Mouse (Mus musculus): ENCODE measurements around the gene Bag5. TPM values are rescaled to one million over a fixed set of nuclear protein-coding genes. Genes with fewer than 3 reads are reported as not detected.

Bag5 gene
- total and polyA plus RNA-seq, 3 experiments, result 24.1 to 27.9 (median 25.6) TPM

DNA sequence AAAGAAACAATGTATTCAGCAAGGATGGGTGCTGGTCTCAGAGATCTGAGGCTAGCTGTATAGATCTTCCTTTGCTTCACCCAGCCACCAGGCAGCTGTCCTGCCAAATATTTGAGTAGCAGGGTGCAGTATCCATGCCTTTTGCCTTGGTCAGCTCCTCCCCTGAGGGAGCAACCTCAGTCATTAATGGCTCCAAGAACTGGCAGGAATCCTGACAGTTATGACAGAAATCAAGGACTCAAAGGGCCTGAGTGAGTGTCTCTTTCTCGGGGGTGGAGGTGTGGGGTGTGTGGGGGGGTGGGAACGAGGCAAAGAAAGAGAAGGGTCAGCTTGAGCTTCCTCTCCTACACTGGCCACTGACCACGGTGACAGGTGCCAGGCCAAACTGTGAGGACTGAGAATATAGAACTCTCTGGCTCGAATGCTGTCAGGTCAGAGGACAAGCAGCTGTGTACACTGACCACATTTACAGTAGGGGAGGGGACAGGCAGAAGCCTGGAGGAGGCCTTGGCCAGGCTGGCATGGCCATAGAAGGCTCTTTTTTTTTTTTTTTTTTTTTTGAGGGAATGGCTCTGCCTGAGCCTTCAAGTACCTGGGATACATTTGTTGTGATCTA, 43.1 kb upstream of the Bag5 start:
- H3K27me3 ChIP-seq (replicated peaks), result peaks cover 18% of the 10 kb centered on the region
- peaks cover 20% of the 10 kb centered on the region for H3K79me2 ChIP-seq (replicated peaks; ENCODE audit: control insufficient read depth, extremely low read depth, insufficient read depth, poor library complexity, severe bottlenecking)
- H3K27ac ChIP-seq (ENCODE audit: insufficient read depth, low read depth), result no peak overlapping the region
- H3K4me3 ChIP-seq (replicated peaks in 1 of 3; ENCODE audit: low read depth in 2 of 3, low read length in 2 of 3, poor library complexity in 1 of 3), result no peak overlapping the region
- TF ChIP-seq E2F4 (IDR thresholded peaks at IDR 0.05; ENCODE audit: insufficient replicate concordance, low read depth, low read length), result no peak
- TF ChIP-seq GABPA (IDR thresholded peaks at IDR 0.05; ENCODE audit: insufficient replicate concordance, low read depth, low read length), result no peak
- TF ChIP-seq MXI1 (IDR thresholded peaks at IDR 0.05; ENCODE audit: low read depth, low read length), result no peak
- TF ChIP-seq KAT2A (IDR thresholded peaks at IDR 0.05; ENCODE audit: insufficient replicate concordance, low read length), result no peak
- no peak for TF ChIP-seq NELFE (IDR thresholded peaks at IDR 0.05; ENCODE audit: low read depth, low read length)
- TF ChIP-seq TCF12 (IDR thresholded peaks at IDR 0.05; ENCODE audit: low read depth, low read length), result no peak
- no peak for TF ChIP-seq MEF2A (IDR thresholded peaks at IDR 0.05; ENCODE audit: borderline replicate concordance, low read depth, low read length)
- no peak for TF ChIP-seq USF2 (conservative IDR thresholded peaks at IDR 0.05; ENCODE audit: low read depth, low read length)
- no peak for TF ChIP-seq UBTF (IDR thresholded peaks at IDR 0.05; ENCODE audit: low read depth, low read length)
- TF ChIP-seq PAX5 (IDR thresholded peaks at IDR 0.05; ENCODE audit: low read length), result no peak
- TF ChIP-seq CHD1 (IDR thresholded peaks at IDR 0.05; ENCODE audit: low read depth, low read length), result no peak
- no peak for TF ChIP-seq EP300 (IDR thresholded peaks at IDR 0.05; ENCODE audit: low read length)
- no peak for TF ChIP-seq MYC (IDR thresholded peaks at IDR 0.05; ENCODE audit: low read depth, low read length)
- TF ChIP-seq IRF4 (IDR thresholded peaks at IDR 0.05; ENCODE audit: low read depth, low read length), result no peak
- TF ChIP-seq ZMIZ1 (IDR thresholded peaks at IDR 0.05; ENCODE audit: low read depth, low read length), result no peak
- no peak for TF ChIP-seq MAFK (IDR thresholded peaks at IDR 0.05; ENCODE audit: insufficient replicate concordance, low read length)
- TF ChIP-seq HCFC1 (IDR thresholded peaks at IDR 0.05; ENCODE audit: low read depth, low read length), result no peak
- TF ChIP-seq ZC3H11A (IDR thresholded peaks at IDR 0.05; ENCODE audit: low read depth, low read length), result no peak
- no peak for TF ChIP-seq BHLHE40 (IDR thresholded peaks at IDR 0.05; ENCODE audit: low read depth, low read length)
- dilution Hi-C loops (cut with MboI; ENCODE audit: extremely low pct_ligation_motif_present, extremely low pct_unique_long_range_greater_than_20kb, low sequenced_read_pairs) (no loop called here), in situ Hi-C loops (cut with MboI; ENCODE audit: low pct_ligation_motif_present, low pct_unique_long_range_greater_than_20kb, low sequenced_read_pairs) (no loop called here)
- peaks cover 4% of the 10 kb centered on the region for H3K9me3 ChIP-seq (replicated peaks; ENCODE audit: low read length)
- peaks cover 0 to 4% of the 10 kb centered on the region in 2 experiments for H3K36me3 ChIP-seq (replicated peaks in 1 of 2; ENCODE audit: control insufficient read depth in 1 of 2, insufficient read depth in 1 of 2, low read length in 1 of 2)
- H3K9ac ChIP-seq (ENCODE audit: insufficient read depth, low read depth), result no peak overlapping the region
- peaks cover 7 to 18% of the 10 kb centered on the region in 2 experiments for H3K4me1 ChIP-seq (ENCODE audit: control insufficient read depth in 1 of 2, insufficient read depth in 2 of 2)
- no peak overlapping the region for H3K4me2 ChIP-seq (ENCODE audit: insufficient read depth, low read depth, poor library complexity, severe bottlenecking)
- no peak for DNase-seq (ENCODE audit: extremely low read depth)

DNA sequence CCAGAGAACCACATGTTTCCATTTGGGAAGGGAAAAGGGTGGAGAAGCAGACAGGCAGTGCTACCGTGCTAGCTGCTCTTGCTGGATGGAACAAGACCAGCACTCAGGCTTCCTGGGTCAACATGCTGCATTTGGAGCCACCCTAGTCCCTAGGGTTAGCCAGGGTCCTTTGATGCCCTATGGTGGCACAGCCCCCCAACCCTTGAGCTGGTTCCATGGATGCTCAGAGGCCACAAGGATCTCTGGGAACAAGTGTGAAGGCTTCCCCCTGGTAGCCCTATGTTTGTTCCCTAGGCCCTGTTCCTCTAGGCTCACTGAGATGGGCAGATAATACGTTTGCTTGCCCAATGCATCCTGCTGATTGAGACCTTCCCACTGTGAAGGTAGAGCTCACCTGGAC, 42.2 kb upstream of the Bag5 start:
- TF ChIP-seq UBTF (IDR thresholded peaks at IDR 0.05; ENCODE audit: low read depth, low read length) (no peak), CTCF (conservative IDR thresholded peaks at IDR 0.05 in 1 of 2, IDR thresholded peaks at IDR 0.05 in 1 of 2; ENCODE audit: low read depth in 2 of 2, low read length in 2 of 2) (no peak), CHD2 (IDR thresholded peaks at IDR 0.05; ENCODE audit: low read length) (no peak), CHD1 (IDR thresholded peaks at IDR 0.05; ENCODE audit: low read depth, low read length) (no peak), BHLHE40 (IDR thresholded peaks at IDR 0.05; ENCODE audit: low read depth, low read length) (no peak), NELFE (IDR thresholded peaks at IDR 0.05; ENCODE audit: low read depth, low read length) (no peak), ELF1 (IDR thresholded peaks at IDR 0.05; ENCODE audit: low read depth, low read length) (no peak), ZMIZ1 (IDR thresholded peaks at IDR 0.05; ENCODE audit: low read depth, low read length) (no peak)
- dilution Hi-C loops (cut with MboI; ENCODE audit: extremely low pct_ligation_motif_present, extremely low pct_unique_long_range_greater_than_20kb, low sequenced_read_pairs), result no loop called here

More for the DNA sequence above, 42.2 kb upstream of the Bag5 start:
- DNase-seq (ENCODE audit: extremely low read depth), result no peak
- in situ Hi-C loops (cut with MboI; ENCODE audit: low pct_ligation_motif_present, low pct_unique_long_range_greater_than_20kb, low sequenced_read_pairs), result no loop called here
- H3K4me3 ChIP-seq (replicated peaks in 1 of 3; ENCODE audit: low read depth in 2 of 3, low read length in 2 of 3, poor library complexity in 1 of 3), result no peak overlapping the region
- no peaks in the 10 kb centered on the region for H3K36me3 ChIP-seq (replicated peaks in 1 of 2; ENCODE audit: control insufficient read depth in 1 of 2, insufficient read depth in 1 of 2, low read length in 1 of 2)
- peaks cover 4 to 9% of the 10 kb centered on the region in 2 experiments; a peak in 2 of 4 replicates for H3K4me1 ChIP-seq (ENCODE audit: control insufficient read depth in 1 of 2, insufficient read depth in 2 of 2)
- H3K79me2 ChIP-seq (replicated peaks; ENCODE audit: control insufficient read depth, extremely low read depth, insufficient read depth, poor library complexity, severe bottlenecking), result peaks cover 13% of the 10 kb centered on the region
- no peak overlapping the region for H3K4me2 ChIP-seq (ENCODE audit: insufficient read depth, low read depth, poor library complexity, severe bottlenecking)
- H3K9me3 ChIP-seq (replicated peaks; ENCODE audit: low read length), result peaks cover 4% of the 10 kb centered on the region
- no peak overlapping the region for H3K9ac ChIP-seq (ENCODE audit: insufficient read depth, low read depth)
- H3K27ac ChIP-seq (ENCODE audit: insufficient read depth, low read depth), result no peak overlapping the region
- peaks cover 18% of the 10 kb centered on the region for H3K27me3 ChIP-seq (replicated peaks)

All from CH12.LX (cell line).